Mouse (Mus musculus): ENCODE measurements at regions not wholly inside any gene's neighbourhood (a gene's known extent, or its start where the extent isn't known, plus 50 kb on each side); places are given as distances from the start of the nearest gene placed in this dataset.

GRCm38 (mm10) chrX:4136135-4136534, 60.2 kb upstream of the Btbd35f28 start:
- DNase-seq (ENCODE audit: low read depth) = peak; percentile 0

Measured in NIH3T3 (cell line).